Mouse (Mus musculus) midbrain, embryonic 14.5 days (tissue): Measurements from ENCODE around the gene Sf1. TPM values are rescaled to one million over a fixed set of nuclear protein-coding genes. Genes with fewer than 3 reads are reported as not detected.

Source experiments
- ATAC-seq: fragments of 200-750 bp; cut with Nextera tagmentation; 2 replicates; pipeline ENCODE4 v1.8.0; 2017; ENCODE audit warnings: moderate number of reproducible peaks, moderate library complexity; ENCODE audit not compliant: low FRiP score, low TSS enrichment
- DNase-seq: peaks from one replicate; pipeline ENCODE4 v3.0.0-alpha.2; 2015
- H3K27ac ChIP-seq: fragments of 300-500 bp; sonication (generic); replicated peaks from 2 replicates; pipeline ENCODE4 v1.5.1; 2014; ENCODE audit warnings: mild to moderate bottlenecking, low read depth, low read length, moderate library complexity
- H3K27me3 ChIP-seq: fragments of 300-500 bp; sonication (generic); 2 replicates; pipeline ENCODE4 v1.6.1; 2014; ENCODE audit warnings: low read length, control low read depth, mixed read lengths; ENCODE audit not compliant: control insufficient read depth, insufficient read depth
- H3K36me3 ChIP-seq: fragments of 300-500 bp; sonication (generic); 2 replicates; pipeline ENCODE4 v1.6.1; 2014; ENCODE audit warnings: low read length, control low read depth; ENCODE audit not compliant: control insufficient read depth, insufficient read depth
- H3K4me1 ChIP-seq: fragments of 300-500 bp; sonication (generic); 2 replicates; pipeline ENCODE4 v1.6.1; 2014; ENCODE audit warnings: mild to moderate bottlenecking, antibody characterized with exemption, low read length, control low read depth; ENCODE audit not compliant: control insufficient read depth, insufficient read depth
- H3K4me2 ChIP-seq: fragments of 300-500 bp; sonication (generic); 2 replicates; pipeline ENCODE4 v1.6.1; 2014; ENCODE audit warnings: mild to moderate bottlenecking, low read length, moderate library complexity
- H3K4me3 ChIP-seq: fragments of 300-500 bp; sonication (generic); replicated peaks from 2 replicates; pipeline ENCODE4 v1.5.1; 2014; ENCODE audit warnings: low read depth, low read length
- H3K9ac ChIP-seq: fragments of 300-500 bp; sonication (generic); replicated peaks from 2 replicates; pipeline ENCODE4 v1.6.1; 2014; ENCODE audit warnings: mild to moderate bottlenecking, low read length, moderate library complexity
- H3K9me3 ChIP-seq: fragments of 300-500 bp; sonication (generic); 2 replicates; pipeline ENCODE4 v1.6.1; 2016; ENCODE audit warnings: low read length, control low read depth, mixed read lengths; ENCODE audit not compliant: control insufficient read depth
- WGBS: fragments of 180-500 bp; shearing (Covaris S2); extraction: QIAGEN DNeasy Blood & Tissue Kit; methylation state at CpG from one replicate; pipeline ENCODE4 v1.1.7; 2014; 5-methylcytosine and 5-hydroxymethylcytosine counted together
- polyA plus RNA-seq: library from polyadenylated mRNA; unstranded; fragments of >200 nt; fragmentation: Nextera tagmentation; extraction: Ambion mirVana; gene quantifications from 2 replicates; pipeline ENCODE4 v1.2.1, GENCODE M21; 2014

The Sf1 gene
- polyA plus RNA-seq, 1 experiment from 2014 or later, result 125 TPM

GRCm38 (mm10) chr19:6331178-6331577, 32.3 kb upstream of the Sf1 start:
- H3K9ac ChIP-seq, result no peak overlapping the region
- no peak overlapping the region for H3K4me2 ChIP-seq
- no peaks in the 10 kb centered on the region for H3K27me3 ChIP-seq
- no peaks in the 10 kb centered on the region for H3K9me3 ChIP-seq
- WGBS, result 73% methylated on average over 5 of the region's 5 CpGs
- ATAC-seq (no peak), DNase-seq (no peak)
- H3K4me3 ChIP-seq, result no peak overlapping the region
- no peak overlapping the region for H3K27ac ChIP-seq
- H3K36me3 ChIP-seq, result no peaks in the 10 kb centered on the region
- peaks cover 3% of the 10 kb centered on the region for H3K4me1 ChIP-seq

GRCm38 (mm10) chr19:6331719-6332516, 31.6 kb upstream of the Sf1 start:
- Histone ChIP-seq H3K4me2 (peak overlapping the region; percentile 35), H3K9ac (0 out of 2 replicates have a peak overlapping the region, but pooled peaks have one; percentile 20)

GRCm38 (mm10) chr19:6333761-6334595, 29.5 kb upstream of the Sf1 start:
- peaks cover 21% of the 10 kb centered on the region for H3K36me3 ChIP-seq
- H3K9ac ChIP-seq, result no peak overlapping the region
- 70% methylated on average over 9 of the region's 9 CpGs for WGBS
- H3K27me3 ChIP-seq, result no peaks in the 10 kb centered on the region
- H3K4me1 ChIP-seq, result peaks cover 12% of the 10 kb centered on the region
- DNase-seq (no peak), ATAC-seq (no peak)
- peak overlapping the region; percentile 80; the same call in 1 of the 2 replicates for H3K4me3 ChIP-seq
- H3K9me3 ChIP-seq, result no peaks in the 10 kb centered on the region
- H3K27ac ChIP-seq, result peak overlapping the region; percentile 43; the same call in 1 of the 2 replicates
- H3K4me2 ChIP-seq, result peak overlapping the region; percentile 79

More at GRCm38 (mm10) chr19:6331719-6332516, 31.6 kb upstream of the Sf1 start:
- DNase-seq, result peak; percentile 89
- Histone ChIP-seq H3K27me3 (no peaks in the 10 kb centered on the region), H3K9me3 (no peaks in the 10 kb centered on the region), H3K4me1 (peaks cover 11% of the 10 kb centered on the region), H3K4me3 (no peak overlapping the region), H3K36me3 (peaks cover under 1% of the 10 kb centered on the region), H3K27ac (no peak overlapping the region)
- WGBS, result 18% methylated on average over 13 of the region's 13 CpGs
- no peak for ATAC-seq

- peak within 1 kb of the TSS; percentile 80 for H3K4me3 ChIP-seq
- under 1% methylated on average over 42 of the region's 43 CpGs for WGBS
Observed at GRCm38 (mm10) chr19:6334673-6335457, 28.6 kb upstream of the Sf1 start, which contains the start of gene Men1. TSS of gene Men1 (plus strand) at chr19:6334979.

GRCm38 (mm10) chr19:6335458-6335827, 28.0 kb upstream of the Sf1 start:
- DNase-seq, result peak; percentile 16
- Histone ChIP-seq H3K27me3 (no peaks in the 10 kb centered on the region), H3K9me3 (no peaks in the 10 kb centered on the region), H3K4me3 (peak overlapping the region; percentile 80), H3K4me1 (peaks cover 12% of the 10 kb centered on the region), H3K27ac (peak overlapping the region; percentile 77), H3K36me3 (peaks cover 36% of the 10 kb centered on the region), H3K4me2 (peak overlapping the region; percentile 79), H3K9ac (peak overlapping the region; percentile 90)
- under 1% methylated on average over 25 of the region's 25 CpGs for WGBS
- ATAC-seq, result 0 out of 2 replicates have a peak, but pooled peaks have one; percentile 0

More at GRCm38 (mm10) chr19:6334673-6335457, 28.6 kb upstream of the Sf1 start, which contains the start of gene Men1:
- H3K9me3 ChIP-seq, result no peaks in the 10 kb centered on the region
- H3K36me3 ChIP-seq, result peaks cover 30% of the 10 kb centered on the region
- H3K27ac ChIP-seq, result peak within 1 kb of the TSS; percentile 77
- DNase-seq (peak; percentile 98), ATAC-seq (peak; percentile 92)
- H3K9ac ChIP-seq, result peak within 1 kb of the TSS; percentile 90
- H3K27me3 ChIP-seq, result no peaks in the 10 kb centered on the region
- H3K4me2 ChIP-seq, result peak within 1 kb of the TSS; percentile 79
- peaks cover 12% of the 10 kb centered on the region for H3K4me1 ChIP-seq

- no peaks in the 10 kb centered on the region for H3K27me3 ChIP-seq
- DNase-seq (no peak), ATAC-seq (no peak)
- peak overlapping the region; percentile 80 for H3K4me3 ChIP-seq
- no peaks in the 10 kb centered on the region for H3K9me3 ChIP-seq
- WGBS, result 96% methylated on average over 10 of the region's 10 CpGs
- peaks cover 20% of the 10 kb centered on the region for H3K4me1 ChIP-seq
- no peak overlapping the region for H3K27ac ChIP-seq
- H3K36me3 ChIP-seq, result peaks cover 40% of the 10 kb centered on the region
- H3K9ac ChIP-seq, result peak overlapping the region; percentile 90; the same call in 1 of the 2 replicates
- peak overlapping the region; percentile 79 for H3K4me2 ChIP-seq
Observed at GRCm38 (mm10) chr19:6336920-6337319, 26.6 kb upstream of the Sf1 start.

- Histone ChIP-seq H3K4me1 (peaks cover 20% of the 10 kb centered on the region), H3K9me3 (no peaks in the 10 kb centered on the region), H3K9ac (no peak overlapping the region), H3K4me3 (no peak overlapping the region), H3K36me3 (peaks cover 49% of the 10 kb centered on the region), H3K27ac (no peak overlapping the region; the same call in 1 of the 2 replicates), H3K27me3 (no peaks in the 10 kb centered on the region), H3K4me2 (no peak overlapping the region)
- no peak for DNase-seq
- 95% methylated on average over 7 of the region's 7 CpGs for WGBS
- no peak for ATAC-seq
Observed at GRCm38 (mm10) chr19:6338171-6338570, 25.3 kb upstream of the Sf1 start.

- Histone ChIP-seq H3K27ac (no peak overlapping the region), H3K27me3 (no peaks in the 10 kb centered on the region), H3K9me3 (no peaks in the 10 kb centered on the region), H3K4me2 (no peak overlapping the region), H3K4me3 (no peak overlapping the region), H3K4me1 (peaks cover 20% of the 10 kb centered on the region), H3K9ac (no peak overlapping the region), H3K36me3 (peaks cover 54% of the 10 kb centered on the region)
- no peak for DNase-seq
- ATAC-seq, result no peak
- 95% methylated on average over 11 of the region's 11 CpGs for WGBS
Observed at GRCm38 (mm10) chr19:6338716-6339115, 24.8 kb upstream of the Sf1 start.
